Mouse (Mus musculus): ENCODE data around the gene Slc25a29. TPM values are rescaled to one million over a fixed set of nuclear protein-coding genes. Genes with fewer than 3 reads are reported as not detected.
"Not testable (repeated sequence)": the region's sequence is repeated elsewhere in the genome, so short reads cannot be mapped to it uniquely, and the experiment has no call there.

The Slc25a29 gene
- 1.3 and 1.8 TPM in 2 replicates for total RNA-seq (2015)
- 0.71 and 1.8 TPM in 2 replicates for total RNA-seq (2017)

- ATAC-seq (replicated peaks; ENCODE audit: poor library complexity): peak; percentile 81
Observed at GRCm38 (mm10) chr12:108835840-108836409, at the start of gene Slc25a29, which contains the start of gene Slc25a47. Slc25a29 (minus strand) TSS chr12:108835883. Slc25a47 (plus strand) TSS chr12:108836046.

- ATAC-seq (replicated peaks; ENCODE audit: poor library complexity): no peak
Observed at GRCm38 (mm10) chr12:108882776-108883175, 47.1 kb upstream of the Slc25a29 start.

GRCm38 (mm10) chr12:108881192-108881591 lies 45.5 kb upstream of the Slc25a29 start:
- no peak for ATAC-seq (replicated peaks; ENCODE audit: poor library complexity)

- no peak for ATAC-seq (replicated peaks; ENCODE audit: poor library complexity)
Observed at GRCm38 (mm10) chr12:108880606-108881005, 44.9 kb upstream of the Slc25a29 start.

- no peak for ATAC-seq (replicated peaks; ENCODE audit: poor library complexity)
Observed at GRCm38 (mm10) chr12:108879138-108879537, 43.5 kb upstream of the Slc25a29 start.

GRCm38 (mm10) chr12:108873122-108873521 lies 37.4 kb upstream of the Slc25a29 start:
- no peak for ATAC-seq (replicated peaks; ENCODE audit: poor library complexity)

GRCm38 (mm10) chr12:108869575-108869974 lies 33.9 kb upstream of the Slc25a29 start:
- peak; percentile 66 for ATAC-seq (replicated peaks; ENCODE audit: poor library complexity)

GRCm38 (mm10) chr12:108865007-108865494 lies 29.4 kb upstream of the Slc25a29 start:
- ATAC-seq (replicated peaks; ENCODE audit: poor library complexity): no peak

- no peak for ATAC-seq (replicated peaks; ENCODE audit: poor library complexity)
Observed at GRCm38 (mm10) chr12:108858486-108858885, 22.8 kb upstream of the Slc25a29 start.

- no peak for ATAC-seq (replicated peaks; ENCODE audit: poor library complexity)
Observed at GRCm38 (mm10) chr12:108857589-108858184, 22.0 kb upstream of the Slc25a29 start.

GRCm38 (mm10) chr12:108857109-108857508 lies 21.4 kb upstream of the Slc25a29 start:
- ATAC-seq (replicated peaks; ENCODE audit: poor library complexity): no peak

GRCm38 (mm10) chr12:108856186-108856585 lies 20.5 kb upstream of the Slc25a29 start:
- ATAC-seq (replicated peaks; ENCODE audit: poor library complexity): no peak

GRCm38 (mm10) chr12:108855081-108855480 lies 19.4 kb upstream of the Slc25a29 start:
- ATAC-seq (replicated peaks; ENCODE audit: poor library complexity): no peak

GRCm38 (mm10) chr12:108852822-108853221 lies 17.1 kb upstream of the Slc25a29 start:
- 0 out of 2 replicates have a peak, but pooled peaks have one; percentile 1 for ATAC-seq (replicated peaks; ENCODE audit: poor library complexity)

- ATAC-seq (replicated peaks; ENCODE audit: poor library complexity): no peak
Observed at GRCm38 (mm10) chr12:108850886-108851285, 15.2 kb upstream of the Slc25a29 start.

GRCm38 (mm10) chr12:108850129-108850528 lies 14.4 kb upstream of the Slc25a29 start:
- ATAC-seq (replicated peaks; ENCODE audit: poor library complexity): no peak

- no peak for ATAC-seq (replicated peaks; ENCODE audit: poor library complexity)
Observed at GRCm38 (mm10) chr12:108849488-108850022, 13.9 kb upstream of the Slc25a29 start.

GRCm38 (mm10) chr12:108848033-108848432 lies 12.3 kb upstream of the Slc25a29 start:
- not testable (repeated sequence) for ATAC-seq (replicated peaks; ENCODE audit: poor library complexity)

GRCm38 (mm10) chr12:108842663-108843062 lies 7.0 kb upstream of the Slc25a29 start:
- ATAC-seq (replicated peaks; ENCODE audit: poor library complexity): peak; percentile 53; the same call in 1 of the 2 replicates

GRCm38 (mm10) chr12:108841181-108841580 lies 5.5 kb upstream of the Slc25a29 start:
- ATAC-seq (replicated peaks; ENCODE audit: poor library complexity): no peak

GRCm38 (mm10) chr12:108836722-108837121 lies 1.0 kb upstream of the Slc25a29 start:
- no peak for ATAC-seq (replicated peaks; ENCODE audit: poor library complexity)

- no peak for ATAC-seq (replicated peaks; ENCODE audit: poor library complexity)
Observed at GRCm38 (mm10) chr12:108835208-108835839, 359 bp downstream of the Slc25a29 start.
